Mouse (Mus musculus) spleen, adult 12 weeks (tissue): ENCODE measurements around the gene Klf1.

ENCODE experiments used
- DNase-seq: peaks from one replicate; pipeline ENCODE4 v3.0.0; 2022; ENCODE audit warnings: low spot score

Gene Klf1

DNA sequence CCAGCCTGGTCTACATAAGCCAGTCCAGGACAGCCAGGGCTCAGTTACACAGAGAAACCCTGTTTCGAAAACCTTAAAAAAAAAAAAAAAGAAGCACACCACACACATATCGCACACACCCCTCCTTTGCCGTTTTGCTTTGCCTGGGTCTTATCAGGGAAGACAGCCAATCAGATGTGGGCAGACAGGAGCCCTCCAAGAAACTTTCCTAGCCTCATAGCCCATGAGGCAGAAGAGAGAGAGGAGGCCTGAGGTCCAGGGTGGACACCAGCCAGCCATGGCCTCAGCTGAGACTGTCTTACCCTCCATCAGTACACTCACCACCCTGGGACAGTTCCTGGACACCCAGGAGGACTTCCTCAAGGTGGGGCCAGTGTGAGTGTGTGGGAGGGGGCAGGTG is at the start of gene Klf1:
Gene Klf1 (plus strand): TSS at position 177 of the 400 bp plus-strand sequence.
- DNase-seq, result peak; percentile 48

DNA sequence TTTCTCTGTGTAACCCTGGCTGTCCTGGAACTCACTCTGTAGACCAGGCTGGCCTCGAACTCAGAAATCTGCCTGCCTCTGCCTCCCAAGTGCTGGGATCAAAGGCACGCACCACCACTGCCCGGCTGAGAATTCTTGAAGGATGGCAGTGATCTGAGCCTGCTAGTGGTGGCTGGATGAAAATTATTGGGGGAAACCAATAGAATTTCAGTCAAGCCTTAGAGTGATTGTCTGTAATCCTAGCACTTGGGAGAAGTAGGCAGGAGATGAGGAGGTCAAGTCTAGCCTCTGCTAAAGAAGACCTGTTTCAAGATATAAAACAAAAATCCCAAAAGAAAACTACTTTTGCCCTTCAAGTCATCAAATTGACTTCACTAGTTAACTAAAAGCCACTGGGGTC is 45.3 kb upstream of the Klf1 start:
- DNase-seq, result no peak

DNA sequence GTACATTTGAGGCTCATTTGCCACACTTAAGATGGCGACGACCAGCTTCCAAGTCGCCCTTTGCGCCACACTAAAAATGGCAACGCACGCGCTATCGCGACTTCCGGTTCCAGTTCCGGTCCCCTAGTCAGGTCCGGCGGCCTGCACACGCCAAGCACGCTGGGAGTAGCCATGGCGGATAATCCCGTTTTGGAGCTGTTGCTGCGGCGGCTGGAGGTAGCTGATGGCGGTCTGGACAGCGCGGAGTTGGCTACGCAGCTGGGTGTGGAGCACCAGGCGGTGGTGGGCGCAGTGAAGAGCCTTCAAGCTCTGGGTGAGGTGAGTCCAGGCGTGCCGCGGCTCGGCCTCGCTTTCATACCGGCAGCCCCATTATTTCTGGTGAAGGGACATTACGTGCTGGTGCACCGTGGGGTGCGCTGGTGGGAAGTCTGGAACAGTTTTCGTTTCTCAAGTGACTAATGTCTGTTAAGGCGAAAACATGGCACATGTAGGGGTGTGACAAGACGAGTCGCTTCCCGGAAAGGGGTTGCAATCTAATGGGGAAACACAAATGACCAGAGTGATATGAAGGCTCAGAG is 44.8 kb upstream of the Klf1 start, which contains the start of gene Farsa:
Gene Farsa (plus strand): TSS at position 126 of the 578 bp plus-strand sequence.
- DNase-seq, result peak; percentile 86

DNA sequence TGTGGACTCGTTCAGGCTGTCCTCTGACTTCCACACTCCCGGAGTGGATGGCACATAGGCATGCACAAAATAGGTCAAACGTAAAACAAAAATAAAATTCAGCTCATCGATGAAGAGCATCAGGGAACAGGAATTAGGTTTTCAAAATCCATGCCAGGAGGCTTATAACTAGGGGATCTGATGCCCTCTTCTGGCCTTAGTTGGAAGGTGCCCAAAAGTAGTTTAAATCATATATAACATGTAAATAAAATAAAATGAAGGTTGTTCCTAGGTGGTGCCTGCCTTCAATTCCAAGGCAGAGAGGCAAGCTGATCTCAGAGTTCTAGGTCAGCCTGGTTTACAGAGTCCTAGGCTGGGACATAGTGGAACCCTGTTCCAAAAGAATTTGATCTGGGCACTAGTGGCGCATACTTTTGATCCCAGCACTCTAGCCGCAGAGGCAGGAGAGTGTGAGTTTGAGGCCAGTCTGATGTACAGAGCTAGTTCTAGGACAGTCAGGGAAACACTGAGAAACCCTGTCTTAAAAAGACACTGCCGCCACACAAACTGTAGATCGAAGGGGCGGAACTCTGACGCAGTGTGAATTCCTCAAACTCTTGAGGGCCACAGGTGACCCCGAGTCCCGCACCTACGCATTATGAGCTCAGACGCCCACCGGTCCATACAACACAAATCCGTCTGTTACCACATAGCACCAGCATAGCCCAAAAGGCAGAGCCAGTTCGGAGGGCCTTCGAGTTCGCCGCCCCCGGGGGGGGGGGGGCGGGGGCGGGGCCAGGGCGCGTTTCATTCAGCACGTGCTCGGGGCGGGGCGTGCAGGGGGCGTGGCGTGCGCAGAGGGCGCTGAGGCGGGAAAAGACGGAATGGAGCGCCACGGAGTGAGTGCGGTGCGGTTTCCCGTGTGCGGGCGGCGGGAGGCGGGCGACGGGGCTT is 30.1 kb upstream of the Klf1 start, which contains the start of gene Syce2:
Gene Syce2 (plus strand): TSS at position 736 of the 933 bp plus-strand sequence.
- peak; percentile 84 for DNase-seq

DNA sequence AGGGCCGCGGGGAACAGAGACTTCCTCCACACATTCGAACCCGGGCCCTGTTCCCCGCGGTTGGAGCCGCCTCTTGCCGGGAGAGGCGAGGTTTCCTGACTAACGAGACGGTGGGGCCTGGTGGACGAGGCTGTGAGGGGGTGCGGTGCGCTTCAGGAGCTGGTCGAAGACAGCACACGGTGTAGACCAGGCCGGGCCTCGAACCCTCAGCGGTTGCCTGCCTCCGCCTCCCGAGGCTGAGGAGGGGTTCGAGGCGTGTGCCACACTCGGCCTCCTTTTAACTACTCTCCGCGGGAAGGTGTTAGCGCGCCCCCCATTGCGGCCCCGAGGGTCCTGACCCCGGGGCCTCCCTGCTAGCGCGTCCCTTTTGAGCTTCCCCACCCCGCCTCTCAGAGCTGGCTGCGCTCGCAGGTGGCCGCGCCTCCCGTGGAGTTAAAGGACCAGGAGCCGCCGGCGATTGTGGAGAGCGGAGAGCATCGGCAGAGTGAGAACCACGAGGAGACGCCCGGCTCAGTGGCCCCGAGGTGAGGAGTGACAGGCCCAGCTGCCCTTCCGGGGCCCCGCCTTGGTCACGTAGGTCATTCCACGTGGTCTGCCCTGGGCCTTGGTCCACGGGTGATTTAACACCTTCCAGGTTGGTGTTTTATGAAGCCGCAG is 29.3 kb upstream of the Klf1 start:
- peak; percentile 39 for DNase-seq

DNA sequence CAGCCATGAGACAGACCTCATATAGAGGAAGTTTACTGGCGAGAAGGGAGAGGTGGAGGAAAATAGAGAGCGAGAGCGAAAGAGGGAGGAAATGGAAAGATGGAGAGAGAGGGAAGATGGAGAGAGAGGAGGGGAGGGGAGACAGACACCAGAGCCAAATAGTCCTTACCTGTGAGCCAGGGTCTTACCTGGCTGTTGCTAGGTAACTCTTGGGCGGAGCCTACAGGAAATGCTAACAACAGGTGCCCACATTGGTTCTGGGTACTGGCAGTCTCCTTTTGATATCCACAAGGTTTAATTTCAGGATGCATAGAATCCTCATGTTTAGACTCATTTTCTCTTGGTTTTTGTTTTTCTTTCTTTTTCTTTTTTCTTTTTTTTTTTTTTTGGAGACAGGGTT is 28.7 kb upstream of the Klf1 start:
- no peak for DNase-seq

DNA sequence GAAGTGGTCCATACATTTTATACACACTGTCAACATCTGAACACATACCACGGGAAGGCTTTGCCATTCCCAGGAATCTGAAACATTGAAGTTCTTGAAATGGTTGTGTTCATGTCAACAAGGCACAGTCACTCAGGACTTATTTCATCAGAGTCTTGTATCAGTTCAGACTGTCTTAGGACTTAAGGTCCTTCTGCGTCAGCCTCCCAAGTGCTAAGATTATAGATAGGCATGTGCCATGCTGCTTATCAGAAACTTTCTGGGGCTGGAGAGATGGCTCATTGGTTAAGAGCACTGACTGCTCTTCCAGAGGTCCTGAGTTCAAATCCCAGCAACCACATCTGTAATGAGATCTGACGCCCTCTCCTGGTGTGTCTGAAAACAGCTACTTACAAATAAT is 27.4 kb upstream of the Klf1 start:
- no peak for DNase-seq

DNA sequence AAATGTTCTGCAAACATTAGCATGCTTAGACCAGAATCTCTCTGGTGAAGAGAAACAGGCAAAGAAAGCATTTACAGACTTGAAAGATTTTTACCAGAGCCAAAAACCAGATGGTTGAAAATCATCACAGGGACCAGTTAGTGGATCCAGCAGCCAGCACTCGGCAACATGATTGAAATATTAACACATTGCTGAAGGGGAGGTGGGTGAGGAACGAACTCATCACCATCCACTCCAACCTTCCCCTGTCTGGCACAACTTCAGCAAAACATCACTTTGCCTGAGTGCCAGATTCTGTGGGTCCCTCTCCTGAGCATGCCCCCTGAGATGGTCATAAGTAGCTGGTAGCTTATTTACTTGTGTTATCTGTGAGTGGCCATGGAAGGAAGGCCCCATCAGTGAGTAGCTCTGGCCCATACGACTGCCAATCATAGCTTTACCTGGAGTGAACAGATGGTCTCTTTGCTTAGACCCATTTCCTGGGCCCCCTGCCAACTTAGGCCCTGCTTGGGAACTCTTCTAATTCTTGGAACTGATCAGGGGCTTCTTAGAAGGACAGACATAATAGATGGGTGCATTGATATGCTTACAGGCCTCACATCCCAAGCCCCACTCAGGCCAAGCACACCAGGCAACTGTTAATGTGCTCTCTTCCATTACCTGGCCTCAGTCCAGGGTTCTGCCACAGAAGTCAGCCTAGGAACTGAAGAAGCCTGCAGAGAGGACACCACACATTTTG is 24.3 kb upstream of the Klf1 start:
- DNase-seq, result no peak

DNA sequence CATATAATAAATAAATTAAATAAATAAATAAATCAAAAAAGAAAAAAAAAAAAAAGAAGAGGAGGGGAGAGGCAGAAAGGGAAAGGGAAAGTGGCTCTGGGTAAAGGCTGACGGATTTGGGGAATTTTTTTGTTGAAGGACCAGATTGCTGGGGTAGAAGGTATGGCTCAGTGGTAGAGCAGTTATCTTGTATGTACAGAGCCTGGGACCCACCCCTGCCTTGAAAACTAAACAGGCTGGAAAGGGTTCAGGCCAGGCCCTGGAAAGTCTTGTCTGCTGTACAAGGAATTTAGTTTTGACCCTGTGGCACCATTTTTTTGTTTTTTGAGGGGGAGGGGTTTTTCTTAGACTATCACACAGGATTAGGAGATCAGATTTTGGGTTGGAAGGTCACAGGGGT is 22.8 kb upstream of the Klf1 start:
- DNase-seq, result no peak

DNA sequence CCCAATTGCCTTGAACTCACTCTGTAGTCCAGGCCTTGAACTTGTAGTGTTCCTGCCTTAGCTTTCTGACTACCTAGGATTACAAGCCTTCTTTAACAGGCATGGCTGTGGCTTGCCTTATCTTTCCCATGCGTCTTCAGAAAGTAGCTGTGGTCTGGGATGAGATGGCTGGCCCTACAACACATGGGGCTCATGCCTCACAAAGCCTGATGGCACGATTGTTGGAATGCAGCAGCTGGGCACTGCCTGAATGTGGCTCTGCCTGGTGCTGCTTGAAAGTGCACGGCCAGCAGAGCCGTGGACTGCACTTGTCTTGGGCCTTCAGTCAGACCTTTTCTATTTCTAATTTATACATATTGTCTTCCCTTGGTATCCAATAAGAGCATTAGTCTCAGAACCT is 17.0 kb upstream of the Klf1 start:
- DNase-seq, result no peak

DNA sequence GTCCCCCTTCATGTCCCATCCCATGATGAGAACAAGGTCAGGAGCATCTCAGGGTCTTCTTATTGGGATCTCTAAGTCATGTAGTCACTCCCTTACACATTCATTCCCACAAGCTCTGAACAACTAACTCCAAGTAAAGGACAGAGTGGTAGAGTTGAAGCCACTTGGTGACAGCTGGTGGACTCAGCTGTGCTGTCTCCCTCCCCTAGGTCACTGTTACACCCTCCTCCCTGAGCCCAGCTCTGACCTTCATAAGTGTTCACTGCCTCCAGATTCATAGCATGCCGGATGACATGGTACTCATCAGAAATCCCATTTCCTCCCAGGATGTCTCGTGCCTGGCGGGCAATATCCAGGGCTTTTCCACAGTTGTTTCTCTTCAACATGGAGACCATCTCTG is 13.4 kb upstream of the Klf1 start:
- DNase-seq, result no peak

DNA sequence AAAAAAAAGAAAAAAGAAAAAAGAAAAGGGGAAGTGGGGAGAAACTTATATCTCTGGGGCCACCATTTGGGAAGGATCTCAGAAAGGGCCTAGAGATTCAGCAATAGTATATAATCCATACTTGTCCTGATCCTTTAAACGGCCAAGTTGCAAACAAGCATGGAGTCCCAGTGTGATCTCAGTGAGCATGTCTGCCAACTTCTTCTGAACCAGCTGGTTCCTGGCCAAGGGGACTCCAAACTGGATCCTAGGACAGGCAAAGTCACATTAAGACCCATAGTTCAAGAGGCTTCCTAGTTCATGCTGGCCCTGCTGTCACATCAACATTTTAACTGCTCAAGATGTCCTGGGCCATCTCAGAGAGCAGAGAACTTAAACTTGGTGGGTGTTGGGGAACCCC is 12.6 kb upstream of the Klf1 start:
- no peak for DNase-seq

DNA sequence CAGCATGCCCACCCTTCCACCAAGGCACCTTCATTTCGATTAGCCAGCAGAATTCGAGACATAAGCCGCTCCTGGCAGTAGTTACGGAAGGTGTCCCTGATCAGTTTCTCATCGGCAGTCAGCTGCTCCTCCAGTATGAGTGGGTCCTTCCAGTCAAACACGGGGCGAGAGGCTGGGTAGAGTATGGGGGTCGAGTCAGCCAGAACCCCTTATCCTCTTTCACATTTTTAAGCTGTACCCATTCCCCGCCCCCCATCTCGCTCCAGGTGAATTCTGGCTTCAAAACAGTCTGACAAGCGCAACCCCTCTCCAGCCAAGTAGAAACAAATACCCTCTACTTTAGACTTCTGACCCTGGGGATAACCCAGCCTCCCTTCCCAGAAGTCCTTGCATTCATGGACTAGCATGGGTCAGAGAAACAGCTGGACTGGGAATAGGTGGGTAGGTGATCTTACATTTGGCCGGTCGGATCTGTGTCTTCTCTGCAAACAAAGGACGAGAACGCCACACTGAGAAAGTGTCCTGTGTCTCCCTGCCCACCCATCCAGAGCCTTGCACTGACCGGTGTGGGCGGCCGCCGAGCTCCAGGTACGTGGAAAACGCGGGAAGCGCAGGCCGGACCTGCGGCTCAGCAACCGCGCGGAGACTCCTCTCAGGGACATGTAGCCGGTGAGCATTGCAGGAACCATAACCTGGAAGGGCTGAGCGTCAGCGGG is 8.6 kb upstream of the Klf1 start:
- no peak for DNase-seq

DNA sequence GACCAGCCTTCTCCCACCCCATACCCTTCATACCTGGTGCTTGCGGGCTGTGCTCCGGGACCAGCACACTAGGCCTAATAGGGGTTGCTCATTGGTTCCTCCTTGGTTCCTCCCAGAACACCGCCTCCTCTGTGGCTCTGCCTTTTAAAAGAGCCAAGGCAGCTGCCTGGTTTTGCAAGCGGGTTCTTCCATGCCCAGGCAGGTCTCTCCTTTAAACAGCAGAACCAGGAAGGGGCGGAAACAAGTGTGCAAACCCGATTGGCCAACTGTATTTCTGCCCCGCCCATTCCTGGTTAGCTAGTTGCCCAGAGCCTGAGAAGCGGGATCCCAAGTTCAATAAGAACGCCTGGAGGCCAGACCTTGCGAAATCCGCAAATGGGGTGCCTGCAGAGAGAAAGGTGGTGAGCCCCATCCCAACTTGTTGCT is 8.0 kb upstream of the Klf1 start, which contains the start of gene Gcdh:
Gene Gcdh (minus strand): TSS at position 213 of the 426 bp plus-strand sequence.
- DNase-seq, result peak; percentile 79

DNA sequence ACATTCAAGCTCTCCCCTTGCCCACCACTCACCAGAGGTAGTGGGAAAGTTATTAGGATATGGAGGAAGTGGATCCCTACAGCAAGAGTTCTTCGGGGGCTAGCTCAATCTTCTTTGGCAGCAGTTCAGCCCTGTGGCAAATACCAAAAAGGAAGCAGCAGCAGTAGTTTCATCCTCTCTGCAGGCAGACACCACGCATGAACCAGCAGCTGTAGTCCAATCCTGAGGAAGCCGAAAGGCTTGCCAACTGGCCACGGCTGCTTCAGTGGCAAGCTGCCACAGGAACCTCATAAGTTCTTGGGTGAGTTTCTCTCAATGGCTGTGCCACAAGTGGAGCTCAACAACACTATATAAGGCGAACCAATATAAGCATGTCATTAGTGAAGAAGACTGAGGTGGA is 5.8 kb upstream of the Klf1 start:
- no peak for DNase-seq

DNA sequence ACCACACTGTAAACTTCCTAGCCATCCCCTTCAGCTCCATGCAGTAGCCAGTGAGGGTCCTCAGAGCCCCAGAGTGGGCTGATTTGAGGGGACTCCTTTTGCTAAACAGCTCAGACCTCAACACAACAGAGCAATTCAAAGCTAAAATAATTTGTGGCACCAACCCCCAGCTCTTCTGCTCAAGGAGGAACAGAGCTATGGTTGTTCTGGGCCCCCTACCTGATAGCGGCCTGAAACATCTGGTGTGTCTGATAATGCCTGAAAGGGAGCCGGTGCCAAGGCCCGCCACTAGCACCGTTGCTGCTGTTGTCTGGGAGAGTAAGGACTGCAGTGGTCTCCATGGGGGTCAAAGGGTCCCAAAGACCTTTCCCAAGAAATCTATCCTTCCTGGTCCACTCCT is 657 bp upstream of the Klf1 start:
- peak; percentile 70 for DNase-seq

DNA sequence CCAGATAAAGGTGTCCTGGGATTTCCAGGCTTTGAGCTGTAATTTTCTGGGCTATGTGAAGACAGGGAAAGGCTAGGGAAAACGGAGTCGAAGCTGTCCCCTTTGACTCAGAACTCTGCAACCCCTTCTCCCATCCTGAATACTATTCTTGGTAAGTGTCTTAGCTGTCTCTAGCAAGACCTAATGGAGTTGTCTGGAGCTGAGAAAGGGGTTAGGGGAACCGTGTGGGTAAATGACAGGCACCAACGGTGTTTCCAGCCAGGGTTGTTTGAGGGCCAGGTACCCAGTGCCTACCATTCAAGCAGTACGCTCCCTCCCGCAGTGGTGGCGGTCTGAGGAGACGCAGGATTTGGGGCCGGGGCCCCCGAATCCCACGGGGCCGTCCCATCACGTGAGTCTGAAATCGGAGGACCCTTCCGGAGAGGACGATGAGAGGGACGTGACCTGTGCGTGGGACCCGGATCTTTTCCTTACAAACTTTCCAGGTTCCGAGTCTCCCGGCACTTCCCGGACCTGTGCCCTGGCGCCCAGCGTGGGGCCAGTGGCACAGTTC is 715 bp downstream of the Klf1 start:
- DNase-seq, result no peak

DNA sequence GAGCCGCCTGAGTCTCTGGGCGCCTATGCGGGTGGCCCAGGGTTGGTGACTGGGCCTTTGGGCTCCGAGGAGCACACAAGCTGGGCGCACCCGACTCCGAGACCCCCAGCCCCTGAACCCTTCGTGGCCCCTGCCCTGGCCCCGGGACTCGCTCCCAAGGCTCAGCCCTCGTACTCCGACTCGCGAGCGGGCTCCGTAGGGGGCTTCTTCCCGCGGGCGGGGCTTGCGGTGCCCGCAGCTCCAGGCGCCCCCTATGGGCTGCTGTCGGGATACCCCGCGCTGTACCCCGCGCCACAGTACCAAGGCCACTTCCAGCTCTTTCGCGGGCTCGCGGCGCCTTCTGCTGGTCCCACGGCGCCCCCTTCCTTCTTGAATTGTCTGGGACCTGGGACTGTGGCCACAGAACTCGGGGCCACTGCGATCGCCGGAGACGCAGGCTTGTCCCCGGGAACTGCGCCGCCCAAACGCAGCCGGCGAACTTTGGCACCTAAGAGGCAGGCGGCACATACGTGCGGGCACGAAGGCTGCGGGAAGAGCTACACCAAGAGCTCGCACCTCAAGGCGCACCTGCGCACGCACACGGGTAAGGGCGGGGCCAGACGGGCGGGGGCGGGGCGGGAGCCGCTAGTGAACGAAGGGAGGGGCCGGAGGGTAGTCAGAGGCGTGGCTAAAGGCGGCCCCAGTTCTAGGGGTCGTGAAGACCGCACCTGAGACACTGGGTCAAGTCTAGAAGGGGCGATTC is 1.4 kb downstream of the Klf1 start:
- DNase-seq, result peak; percentile 83

DNA sequence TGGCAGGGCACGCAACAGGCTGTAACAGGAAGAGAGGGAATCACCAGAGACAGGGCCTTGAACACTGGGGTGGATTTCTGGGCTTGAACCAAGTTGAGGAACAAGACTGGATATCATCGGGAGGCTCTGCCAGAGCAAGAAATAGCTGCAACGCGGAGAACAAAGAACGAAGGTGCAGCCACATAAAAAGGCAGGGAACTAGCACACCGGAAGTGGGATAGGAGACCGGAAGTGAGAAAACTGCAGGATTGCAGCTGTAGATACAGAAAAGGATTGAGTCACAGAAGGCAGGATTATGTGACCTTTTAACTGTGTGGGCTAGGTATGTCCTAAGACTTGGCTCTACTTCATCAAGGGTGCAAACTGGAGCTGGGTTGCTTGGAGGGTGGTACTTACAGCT is 2.6 kb downstream of the Klf1 start:
- no peak for DNase-seq

DNA sequence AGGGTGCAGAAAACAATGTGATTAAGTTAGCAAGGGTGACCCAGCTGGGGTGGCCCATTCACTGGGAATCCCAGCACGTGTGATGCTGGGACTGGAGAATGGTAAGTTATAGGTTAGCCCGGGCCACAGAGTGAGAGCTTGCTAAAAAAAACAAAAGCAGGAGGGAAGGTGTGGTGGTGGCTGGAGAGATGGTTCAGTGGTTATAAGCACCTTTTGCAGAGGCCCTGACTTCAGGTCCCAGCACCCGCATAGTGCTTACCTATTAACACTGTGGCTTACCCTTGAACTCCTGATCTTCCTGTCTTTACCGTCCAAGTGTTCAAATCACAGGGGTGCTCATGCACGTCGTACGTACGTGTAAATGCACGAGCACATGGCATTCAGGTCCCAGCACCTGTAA is 5.3 kb downstream of the Klf1 start:
- no peak for DNase-seq
